Mouse (Mus musculus): Measurements from ENCODE around the gene A730061H03Rik.
A peak's percentile ranks its signal among the peaks of the same experiment; 100 is the strongest.

Gene A730061H03Rik

GRCm38 (mm10) chr14:55560202-55561073 lies at the start of gene A730061H03Rik:
TSS of gene A730061H03Rik (minus strand) at chr14:55560406.
- DNase-seq (ENCODE audit: low spot score): peak; percentile 97

GRCm38 (mm10) chr14:55608339-55608738 lies 48.1 kb upstream of the A730061H03Rik start:
- DNase-seq (ENCODE audit: low spot score): no peak

GRCm38 (mm10) chr14:55605743-55606459 lies 45.7 kb upstream of the A730061H03Rik start:
- DNase-seq (ENCODE audit: low spot score): no peak

- no peak for DNase-seq (ENCODE audit: low spot score)
Measured at GRCm38 (mm10) chr14:55604823-55605222, 44.6 kb upstream of the A730061H03Rik start.

- peak; percentile 90 for DNase-seq (ENCODE audit: low spot score)
Measured at GRCm38 (mm10) chr14:55603633-55604576, 43.7 kb upstream of the A730061H03Rik start.

GRCm38 (mm10) chr14:55603271-55603632 lies 43.0 kb upstream of the A730061H03Rik start, which contains the start of gene Irf9:
TSS of gene Irf9 (plus strand) at chr14:55603571.
- DNase-seq (ENCODE audit: low spot score): no peak

GRCm38 (mm10) chr14:55598521-55599390 lies 38.5 kb upstream of the A730061H03Rik start:
- no peak for DNase-seq (ENCODE audit: low spot score)

GRCm38 (mm10) chr14:55596036-55596690 lies 36.0 kb upstream of the A730061H03Rik start:
- DNase-seq (ENCODE audit: low spot score): no peak

GRCm38 (mm10) chr14:55592226-55592625 lies 32.0 kb upstream of the A730061H03Rik start:
- peak; percentile 43 for DNase-seq (ENCODE audit: low spot score)

GRCm38 (mm10) chr14:55591331-55591891 lies 31.2 kb upstream of the A730061H03Rik start, which contains the start of gene Rnf31:
TSS of gene Rnf31 (plus strand) at chr14:55591708.
- peak; percentile 94 for DNase-seq (ENCODE audit: low spot score)

- peak; percentile 97 for DNase-seq (ENCODE audit: low spot score)
Measured at GRCm38 (mm10) chr14:55590748-55591330, 30.6 kb upstream of the A730061H03Rik start, which contains the start of gene Psme2. TSS of gene Psme2 (minus strand) at chr14:55591113.

- no peak for DNase-seq (ENCODE audit: low spot score)
Measured at GRCm38 (mm10) chr14:55589771-55590448, 29.7 kb upstream of the A730061H03Rik start.

GRCm38 (mm10) chr14:55589271-55589670 lies 29.1 kb upstream of the A730061H03Rik start:
- DNase-seq (ENCODE audit: low spot score): no peak

GRCm38 (mm10) chr14:55586149-55586548 lies 25.9 kb upstream of the A730061H03Rik start:
- DNase-seq (ENCODE audit: low spot score): no peak

GRCm38 (mm10) chr14:55585566-55585960 lies 25.4 kb upstream of the A730061H03Rik start:
- no peak for DNase-seq (ENCODE audit: low spot score)

GRCm38 (mm10) chr14:55584702-55585565 lies 24.7 kb upstream of the A730061H03Rik start, which contains the start of gene Emc9:
TSS of gene Emc9 (minus strand) at chr14:55585302.
- peak; percentile 70 for DNase-seq (ENCODE audit: low spot score)

GRCm38 (mm10) chr14:55584303-55584701 lies 24.1 kb upstream of the A730061H03Rik start:
- DNase-seq (ENCODE audit: low spot score): no peak

Measured in MN1 (cell line).